Mouse (Mus musculus) heart, postnatal 0 days (tissue): ENCODE data around the gene Rfx8. TPM values are rescaled to one million over a fixed set of nuclear protein-coding genes. Genes with fewer than 3 reads are reported as not detected.

Experiments
- ATAC-seq: fragments of 200-750 bp; cut with Nextera tagmentation; 2 replicates; pipeline ENCODE4 v1.8.0; 2017; ENCODE audit warnings: low read depth, moderate number of reproducible peaks, moderate library complexity; ENCODE audit not compliant: insufficient read depth
- DNase-seq: peaks from one replicate; pipeline ENCODE4 v3.0.0-alpha.2; 2016; ENCODE audit warnings: low spot score
- H3K27ac ChIP-seq: fragments of 300-500 bp; sonication (generic); 2 replicates; pipeline ENCODE4 v1.5.1; 2014; ENCODE audit warnings: low read depth, mild to moderate bottlenecking
- H3K27me3 ChIP-seq: fragments of 300-500 bp; sonication (generic); 2 replicates; pipeline ENCODE4 v1.6.1; 2014; ENCODE audit warnings: low read length, mixed read lengths; ENCODE audit not compliant: control insufficient read depth, insufficient read depth
- H3K36me3 ChIP-seq: fragments of 300-500 bp; sonication (generic); replicated peaks from 2 replicates; pipeline ENCODE4 v1.6.1; 2014; ENCODE audit warnings: low read length, mixed read lengths; ENCODE audit not compliant: control insufficient read depth, insufficient read depth
- H3K4me1 ChIP-seq: fragments of 300-500 bp; sonication (generic); 2 replicates; pipeline ENCODE4 v1.6.1; 2014; ENCODE audit warnings: antibody characterized with exemption; ENCODE audit not compliant: control insufficient read depth, insufficient read depth
- H3K4me2 ChIP-seq: fragments of 300-500 bp; sonication (generic); 2 replicates; pipeline ENCODE4 v1.6.1; 2014; ENCODE audit warnings: low read depth, mild to moderate bottlenecking, low read length, moderate library complexity
- H3K4me3 ChIP-seq: fragments of 300-500 bp; sonication (generic); 2 replicates; pipeline ENCODE4 v1.5.1; 2014; ENCODE audit warnings: low read depth, low read length
- H3K9ac ChIP-seq: fragments of 300-500 bp; sonication (generic); replicated peaks from 2 replicates; pipeline ENCODE4 v1.6.1; 2014; ENCODE audit warnings: low read depth, low read length, mixed read lengths
- H3K9me3 ChIP-seq: fragments of 300-500 bp; sonication (generic); replicated peaks from 2 replicates; pipeline ENCODE4 v1.6.1; 2016; ENCODE audit warnings: low read length; ENCODE audit not compliant: control insufficient read depth
- CTCF ChIP-seq: IDR thresholded peaks from 2 replicates; pipeline ENCODE4 v1.5.1; 2016; ENCODE audit warnings: antibody characterized with exemption, control low read depth, low read depth
- EP300 ChIP-seq: IDR thresholded peaks from 2 replicates; pipeline ENCODE4 v1.6.1; 2016; ENCODE audit warnings: antibody characterized with exemption, low read depth
- WGBS: fragments of 180-500 bp; shearing (Covaris S2); extraction: QIAGEN DNeasy Blood & Tissue Kit; methylation state at CpG from one replicate; pipeline ENCODE4 v1.1.7; 2014; 5-methylcytosine and 5-hydroxymethylcytosine counted together
- polyA plus RNA-seq: library from polyadenylated mRNA; unstranded; fragments of >200 nt; fragmentation: Nextera tagmentation; extraction: Ambion mirVana; gene quantifications from 2 replicates; pipeline ENCODE4 v1.2.1, GENCODE M21; 2015
- total RNA-seq: library from RNA; depleted of rRNA; stranded (reverse); fragments of >200 nt; gene quantifications from 2 replicates; pipeline ENCODE4 v1.2.3, GENCODE M21; 2014; ENCODE audit warnings: low replicate concordance

Gene Rfx8
- total and polyA plus RNA-seq, 2 experiments from 2014 or later: 0.68 TPM; not detected in 1

- H3K9me3 ChIP-seq: no peaks in the 10 kb centered on the region
- DNase-seq (no peak), ATAC-seq (no peak)
- no peak overlapping the region for H3K9ac ChIP-seq
- no peak overlapping the region for H3K4me3 ChIP-seq
- WGBS: 77% methylated on average over 8 of the region's 8 CpGs
- H3K4me2 ChIP-seq: no peak overlapping the region
- no peaks in the 10 kb centered on the region for H3K36me3 ChIP-seq
- no peaks in the 10 kb centered on the region for H3K27me3 ChIP-seq
- H3K27ac ChIP-seq: peak overlapping the region; percentile 87
- TF ChIP-seq CTCF (no peak), EP300 (no peak)
- H3K4me1 ChIP-seq: peaks cover 19% of the 10 kb centered on the region
Measured at GRCm38 (mm10) chr1:39713300-39713699, 7.5 kb downstream of the Rfx8 start.

DNA sequence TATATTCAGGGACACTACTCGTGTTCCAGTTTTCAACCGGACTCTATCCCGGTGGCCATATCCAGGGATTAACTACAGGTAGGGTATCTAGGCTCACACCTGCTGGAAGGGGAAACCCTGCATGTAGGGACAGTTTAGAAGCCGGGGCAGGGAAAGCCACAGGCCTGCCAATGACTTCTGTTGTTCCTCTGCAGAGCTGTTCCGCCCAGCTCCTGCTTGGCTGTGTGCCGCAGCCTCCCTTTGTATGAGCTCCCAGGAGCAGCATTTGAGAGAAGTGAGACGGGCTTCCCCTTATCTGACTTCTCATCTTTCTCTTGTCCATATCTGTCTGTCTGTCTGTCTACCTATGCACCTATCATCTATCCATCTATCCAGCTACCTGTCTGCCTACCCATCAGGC is 8.5 kb downstream of the Rfx8 start:
- Histone ChIP-seq H3K9me3 (no peaks in the 10 kb centered on the region), H3K4me1 (peaks cover 19% of the 10 kb centered on the region), H3K27ac (no peak overlapping the region), H3K27me3 (no peaks in the 10 kb centered on the region), H3K4me2 (no peak overlapping the region), H3K36me3 (no peaks in the 10 kb centered on the region), H3K9ac (no peak overlapping the region), H3K4me3 (no peak overlapping the region)
- TF ChIP-seq EP300 (no peak), CTCF (no peak)
- ATAC-seq (no peak), DNase-seq (no peak)
- WGBS: 88% methylated on average over 7 of the region's 7 CpGs

DNA sequence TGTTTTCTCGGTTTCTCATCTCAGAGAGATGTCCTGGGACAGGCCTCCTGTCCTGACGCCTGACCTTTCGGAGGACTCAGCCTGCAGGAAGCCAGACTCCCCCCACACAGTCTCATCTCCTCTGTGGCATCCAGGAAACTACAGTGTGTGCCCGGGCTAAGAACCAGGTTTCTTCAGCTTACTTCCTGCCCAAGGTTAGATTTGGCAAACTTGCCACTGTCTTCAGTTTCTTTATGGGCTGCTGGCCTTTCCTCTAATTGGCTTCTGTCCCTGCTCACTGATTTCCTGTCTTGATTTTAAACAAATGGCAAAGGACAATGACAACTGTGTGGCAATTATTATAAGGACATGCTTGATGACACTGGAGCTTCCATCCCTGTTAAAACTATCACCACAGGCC is 10.2 kb downstream of the Rfx8 start:
- H3K4me2 ChIP-seq: no peak overlapping the region
- ATAC-seq: no peak
- H3K4me1 ChIP-seq: peaks cover 15% of the 10 kb centered on the region
- H3K27me3 ChIP-seq: no peaks in the 10 kb centered on the region
- no peak for DNase-seq
- no peak overlapping the region for H3K9ac ChIP-seq
- H3K9me3 ChIP-seq: no peaks in the 10 kb centered on the region
- WGBS: 61% methylated on average over 4 of the region's 4 CpGs
- H3K27ac ChIP-seq: no peak overlapping the region
- H3K4me3 ChIP-seq: no peak overlapping the region
- TF ChIP-seq EP300 (no peak; the same call in 1 of the 2 replicates), CTCF (no peak)
- no peaks in the 10 kb centered on the region for H3K36me3 ChIP-seq

- no peak overlapping the region for H3K4me3 ChIP-seq
- H3K27ac ChIP-seq: no peak overlapping the region
- no peak for DNase-seq
- H3K9ac ChIP-seq: no peak overlapping the region
- no peaks in the 10 kb centered on the region for H3K9me3 ChIP-seq
- no peak overlapping the region for H3K4me2 ChIP-seq
- WGBS: 86% methylated on average over 5 of the region's 5 CpGs
- peaks cover 9% of the 10 kb centered on the region for H3K4me1 ChIP-seq
- no peaks in the 10 kb centered on the region for H3K36me3 ChIP-seq
- H3K27me3 ChIP-seq: no peaks in the 10 kb centered on the region
- TF ChIP-seq CTCF: peak; percentile 17
- no peak for TF ChIP-seq EP300
- no peak for ATAC-seq
Measured at GRCm38 (mm10) chr1:39710016-39710415, 10.8 kb downstream of the Rfx8 start.

DNA sequence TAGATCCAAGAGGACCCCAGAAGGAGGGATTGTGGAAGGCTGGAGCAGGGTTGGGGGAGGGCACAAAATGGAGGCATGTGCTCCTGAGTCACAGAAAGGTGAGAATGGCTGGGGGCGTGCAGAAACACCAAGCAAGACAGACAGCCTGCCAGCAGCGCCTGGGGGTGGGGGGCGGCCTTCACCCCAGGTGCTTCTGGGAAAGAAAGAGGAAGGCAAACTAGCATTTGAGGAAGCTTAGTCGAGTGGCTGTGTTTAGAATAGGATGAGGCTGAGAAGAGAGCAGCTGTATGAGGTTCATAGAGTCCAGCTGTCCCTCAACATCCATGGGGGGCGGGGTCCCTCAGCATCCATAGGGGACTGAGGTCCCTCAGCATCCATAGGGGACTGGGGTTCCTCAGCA is 12.0 kb downstream of the Rfx8 start:
- Histone ChIP-seq H3K36me3 (no peaks in the 10 kb centered on the region), H3K4me2 (no peak overlapping the region), H3K27ac (no peak overlapping the region), H3K9ac (no peak overlapping the region), H3K9me3 (no peaks in the 10 kb centered on the region), H3K4me3 (no peak overlapping the region), H3K4me1 (0 out of 2 replicates have a peak, but pooled peaks cover 3% of the 10 kb centered on the region), H3K27me3 (no peaks in the 10 kb centered on the region)
- 86% methylated on average over 5 of the region's 5 CpGs for WGBS
- ATAC-seq (no peak), DNase-seq (no peak)
- TF ChIP-seq EP300 (no peak), CTCF (no peak)

- Histone ChIP-seq H3K4me3 (no peak overlapping the region), H3K4me2 (no peak overlapping the region), H3K27me3 (no peaks in the 10 kb centered on the region), H3K9me3 (no peaks in the 10 kb centered on the region), H3K36me3 (no peaks in the 10 kb centered on the region), H3K9ac (no peak overlapping the region), H3K27ac (no peak overlapping the region), H3K4me1 (peaks cover 3% of the 10 kb centered on the region)
- ATAC-seq: no peak
- no peak for TF ChIP-seq CTCF
- no peak for TF ChIP-seq EP300
- whole genome bisulfite sequencing: 32% methylated on average over 18 of the region's 18 CpGs
- no peak for DNase-seq
Measured at GRCm38 (mm10) chr1:39702216-39703046, 18.4 kb downstream of the Rfx8 start.
